Mouse (Mus musculus) liver, postnatal 0 days (tissue): Measurements from ENCODE around the gene Ngfr.

ENCODE experiments used
- CTCF ChIP-seq: sonication (generic); IDR thresholded peaks from 2 replicates; pipeline ENCODE4 v1.5.1; 2016; ENCODE audit warnings: antibody characterized with exemption, low read depth
- EP300 ChIP-seq: IDR thresholded peaks from 2 replicates; pipeline ENCODE4 v1.6.1; 2016; ENCODE audit warnings: antibody characterized with exemption, low read depth, mild to moderate bottlenecking

GRCm38 (mm10) chr11:95593501-95593900, 6.0 kb upstream of the Ngfr start:
- TF ChIP-seq EP300 (no peak), CTCF (no peak)
